Mouse (Mus musculus) brain, embryonic 14.5 days (tissue): ENCODE measurements at regions not wholly inside any gene's neighbourhood (a gene's known extent, or its start where the extent isn't known, plus 50 kb on each side); places are given as distances from the start of the nearest gene placed in this dataset.

Source experiments
- CTCF ChIP-seq: fragments of 200-500 bp; IDR thresholded peaks from 2 replicates; pipeline ENCODE4 v1.5.1; 2012; ENCODE audit warnings: inconsistent platforms, mild to moderate bottlenecking, moderate library complexity, borderline replicate concordance; ENCODE audit not compliant: insufficient read depth, insufficient read length; ENCODE audit errors: extremely low read depth
- POLR2A ChIP-seq: fragments of 200-500 bp; IDR thresholded peaks from 2 replicates; pipeline ENCODE4 v1.6.1; 2012; ENCODE audit warnings: mild to moderate bottlenecking, inconsistent platforms, borderline replicate concordance; ENCODE audit not compliant: poor library complexity, insufficient read depth, insufficient read length, severe bottlenecking; ENCODE audit errors: extremely low read depth

DNA sequence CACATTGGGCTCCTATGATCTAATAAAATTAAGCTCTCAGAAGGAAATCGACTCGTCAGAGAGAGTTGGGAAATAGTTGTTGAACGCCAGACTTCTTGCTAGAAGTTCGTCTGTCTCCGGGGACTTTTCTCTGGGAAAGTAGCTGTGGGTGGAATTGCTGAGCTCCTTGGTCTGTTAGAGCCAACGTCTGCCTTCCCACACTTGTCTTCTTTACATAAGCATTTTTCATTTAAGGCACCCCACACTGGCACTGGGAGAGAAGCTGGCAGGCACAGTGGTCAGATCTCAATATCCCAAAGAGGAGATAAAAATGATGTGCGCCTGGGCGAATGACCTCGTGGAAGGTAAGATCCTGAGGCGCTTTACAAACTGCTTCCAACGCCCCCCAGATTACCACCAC lies 551.3 kb upstream of the Tusc1 start:
- TF ChIP-seq CTCF = no peak
- no peak for TF ChIP-seq POLR2A
